Mouse (Mus musculus) Patski (cell line): ENCODE results near the gene Reep1. TPM values are rescaled to one million over a fixed set of nuclear protein-coding genes. Genes with fewer than 3 reads are reported as not detected.

Experiments
- ATAC-seq: fragments of 100-300 bp; one replicate; pipeline ENCODE4 v1.8.0; 2021
- CTCF ChIA-PET: fragments of 350-600 bp; sonication (Branson Sonifier 250); formaldehyde crosslinking; loops from one replicate; lab custom pipeline; 2022; ENCODE audit warnings: inconsistent platforms; lab: Charles Lee
- POLR2A ChIA-PET: fragments of 350-600 bp; sonication (Branson Sonifier 250); formaldehyde crosslinking; loops from one replicate; lab custom pipeline; 2022; ENCODE audit warnings: antibody characterized with exemption, inconsistent platforms; lab: Charles Lee
- DNase-seq: peaks from one replicate; pipeline ENCODE4 v3.0.0-alpha.2; 2011; ENCODE audit warnings: low read depth, low spot score
- H3K27me3 ChIP-seq: fragments of 371-371 bp; one replicate; pipeline ENCODE4 v1.5.1; 2021
- CTCF ChIP-seq: fragments of 100-300 bp; IDR thresholded peaks from one replicate; pipeline ENCODE4 v1.5.1; 2021
- in situ Hi-C: fragments of 300-500 bp; cut with MboI; formaldehyde crosslinking; loops from 3 replicates; pipeline ENCODE4 v1.11.1; 2018; ENCODE audit warnings: low pct_unique_long_range_greater_than_20kb, mixed read lengths
- polyA plus RNA-seq: library from polyadenylated mRNA; unstranded; gene quantifications from one replicate; pipeline ENCODE4 v1.2.3, GENCODE M21; 2021

The Reep1 gene
- polyA plus RNA-seq, 1 experiment from 2014 or later, result 2.0 TPM

- POLR2A ChIA-PET, result no interaction called here
- CTCF ChIA-PET, result no interaction called here
- DNase-seq (no peak), ATAC-seq (no peak)
- no peak for TF ChIP-seq CTCF
- no peaks in the 10 kb centered on the region for H3K27me3 ChIP-seq
- in situ Hi-C loops, result loop anchor here (5.0 to 25.0 kb wide), 4 partner anchors 174 to 1002 kb away; partner anchors contain the start of genes Kdm3a and Rmnd5a
These were observed 99.4 kb downstream of the Reep1 start for GRCm38 (mm10) chr6:71806713-71807112.

- no peaks in the 10 kb centered on the region for H3K27me3 ChIP-seq
- TF ChIP-seq CTCF, result no peak
- DNase-seq (no peak), ATAC-seq (no peak)
- ChIA-PET POLR2A (interaction anchor here (1.2 kb wide), 1 partner anchor 14 kb away, joined by 3 read pairs; no protein-coding TSS in a partner anchor), CTCF (interaction anchor here (0.8 kb wide), 1 partner anchor 23 kb away, joined by 3 read pairs; no protein-coding TSS in a partner anchor)
- in situ Hi-C loops, result loop anchor here (5.0 to 25.0 kb wide), 4 partner anchors 178 to 1005 kb away; partner anchors contain the start of genes Kdm3a and Rmnd5a
These were observed 102.5 kb downstream of the Reep1 start for GRCm38 (mm10) chr6:71809890-71810289.

GRCm38 (mm10) chr6:71812820-71813219 lies 105.5 kb downstream of the Reep1 start:
- POLR2A ChIA-PET, result no interaction called here
- no peak for TF ChIP-seq CTCF
- CTCF ChIA-PET, result no interaction called here
- in situ Hi-C loops, result loop anchor here (25.0 kb wide), 1 partner anchor 376 kb away; the partner anchor contains the start of gene Rmnd5a
- DNase-seq (no peak), ATAC-seq (no peak)
- H3K27me3 ChIP-seq, result no peaks in the 10 kb centered on the region

GRCm38 (mm10) chr6:71819764-71820292 lies 112.5 kb downstream of the Reep1 start:
- DNase-seq, result no peak
- in situ Hi-C loops, result loop anchor here (25.0 kb wide), 1 partner anchor 383 kb away; the partner anchor contains the start of gene Rmnd5a
- ChIA-PET POLR2A (no interaction called here), CTCF (no interaction called here)
- TF ChIP-seq CTCF, result no peak
- peak; percentile 44 for ATAC-seq
- no peaks in the 10 kb centered on the region for H3K27me3 ChIP-seq

GRCm38 (mm10) chr6:71823085-71823484 lies 115.7 kb downstream of the Reep1 start:
- in situ Hi-C loops, result loop anchor here (25.0 kb wide), 1 partner anchor 386 kb away; the partner anchor contains the start of gene Rmnd5a
- ATAC-seq (no peak), DNase-seq (no peak)
- ChIA-PET CTCF (no interaction called here), POLR2A (interaction anchor here (0.6 kb wide), 1 partner anchor 65 kb away, joined by 3 read pairs; no protein-coding TSS in a partner anchor)
- no peak for TF ChIP-seq CTCF
- peaks cover 8% of the 10 kb centered on the region for H3K27me3 ChIP-seq

GRCm38 (mm10) chr6:71823488-71823887 lies 116.1 kb downstream of the Reep1 start:
- in situ Hi-C loops, result loop anchor here (25.0 kb wide), 1 partner anchor 386 kb away; the partner anchor contains the start of gene Rmnd5a
- DNase-seq (no peak), ATAC-seq (peak; percentile 69)
- ChIA-PET POLR2A (interaction anchor here (0.8 kb wide), 1 partner anchor 14 kb away, joined by 3 read pairs; no protein-coding TSS in a partner anchor), CTCF (interaction anchor here (1.2 kb wide), 1 partner anchor 9 kb away, joined by 4 read pairs; no protein-coding TSS in a partner anchor)
- TF ChIP-seq CTCF, result no peak
- peaks cover 8% of the 10 kb centered on the region for H3K27me3 ChIP-seq

- DNase-seq (no peak), ATAC-seq (no peak)
- no peak for TF ChIP-seq CTCF
- in situ Hi-C loops, result loop anchor here (25.0 kb wide), 1 partner anchor 387 kb away; the partner anchor contains the start of gene Rmnd5a
- CTCF ChIA-PET, result interaction anchor here (1.2 kb wide), 1 partner anchor 10 kb away, joined by 4 read pairs; no protein-coding TSS in a partner anchor
- peaks cover 8% of the 10 kb centered on the region for H3K27me3 ChIP-seq
- POLR2A ChIA-PET, result interaction anchor here (0.6 to 0.8 kb wide), 2 partner anchors 9 to 15 kb away, joined by 3 read pairs; no protein-coding TSS in a partner anchor
These were observed 116.6 kb downstream of the Reep1 start for GRCm38 (mm10) chr6:71823961-71824360.

GRCm38 (mm10) chr6:71826869-71827268 lies 119.5 kb downstream of the Reep1 start, which contains the start of gene Mrpl35:
Mrpl35 (minus strand) TSS chr6:71826969.
- DNase-seq (no peak), ATAC-seq (no peak)
- CTCF ChIA-PET, result no interaction called here
- in situ Hi-C loops, result no loop called here
- TF ChIP-seq CTCF, result no peak
- H3K27me3 ChIP-seq, result peaks cover 8% of the 10 kb centered on the region
- POLR2A ChIA-PET, result no interaction called here

- in situ Hi-C loops, result no loop called here
- ChIA-PET POLR2A (no interaction called here), CTCF (no interaction called here)
- no peak for TF ChIP-seq CTCF
- DNase-seq (no peak), ATAC-seq (no peak)
- H3K27me3 ChIP-seq, result peaks cover 8% of the 10 kb centered on the region
These were observed 122.4 kb downstream of the Reep1 start for GRCm38 (mm10) chr6:71829768-71830167.

GRCm38 (mm10) chr6:71830690-71831580 lies 123.6 kb downstream of the Reep1 start, which contains the start of gene Immt:
Immt (plus strand) TSS chr6:71831331.
- ChIA-PET POLR2A (interaction anchor here (0.6 kb wide), 3 partner anchors 14 to 355 kb away, joined by 4 to 5 read pairs (median 4); no protein-coding TSS in a partner anchor), CTCF (no interaction called here)
- TF ChIP-seq CTCF, result no peak
- peak; percentile 77 for DNase-seq
- peak; percentile 96 for ATAC-seq
- peaks cover 1% of the 10 kb centered on the region for H3K27me3 ChIP-seq
- in situ Hi-C loops, result no loop called here
